Mouse (Mus musculus) CD8-positive naive resting alpha-beta T cell, adult 2 months (primary cell): ENCODE data around the gene Lpp.
A peak's percentile ranks its signal among the peaks of the same experiment; 100 is the strongest.

Experiments used
- DNase-seq, 2 experiments: peaks; one replicate each; pipeline ENCODE4 v3.0.0; 2022; ENCODE audit warnings: low read depth in 2 of 2, low spot score in 2 of 2

Lpp gene

GRCm38 (mm10) chr16:24620021-24620420 is 226.7 kb downstream of the Lpp start:
- no peak for DNase-seq

DNA sequence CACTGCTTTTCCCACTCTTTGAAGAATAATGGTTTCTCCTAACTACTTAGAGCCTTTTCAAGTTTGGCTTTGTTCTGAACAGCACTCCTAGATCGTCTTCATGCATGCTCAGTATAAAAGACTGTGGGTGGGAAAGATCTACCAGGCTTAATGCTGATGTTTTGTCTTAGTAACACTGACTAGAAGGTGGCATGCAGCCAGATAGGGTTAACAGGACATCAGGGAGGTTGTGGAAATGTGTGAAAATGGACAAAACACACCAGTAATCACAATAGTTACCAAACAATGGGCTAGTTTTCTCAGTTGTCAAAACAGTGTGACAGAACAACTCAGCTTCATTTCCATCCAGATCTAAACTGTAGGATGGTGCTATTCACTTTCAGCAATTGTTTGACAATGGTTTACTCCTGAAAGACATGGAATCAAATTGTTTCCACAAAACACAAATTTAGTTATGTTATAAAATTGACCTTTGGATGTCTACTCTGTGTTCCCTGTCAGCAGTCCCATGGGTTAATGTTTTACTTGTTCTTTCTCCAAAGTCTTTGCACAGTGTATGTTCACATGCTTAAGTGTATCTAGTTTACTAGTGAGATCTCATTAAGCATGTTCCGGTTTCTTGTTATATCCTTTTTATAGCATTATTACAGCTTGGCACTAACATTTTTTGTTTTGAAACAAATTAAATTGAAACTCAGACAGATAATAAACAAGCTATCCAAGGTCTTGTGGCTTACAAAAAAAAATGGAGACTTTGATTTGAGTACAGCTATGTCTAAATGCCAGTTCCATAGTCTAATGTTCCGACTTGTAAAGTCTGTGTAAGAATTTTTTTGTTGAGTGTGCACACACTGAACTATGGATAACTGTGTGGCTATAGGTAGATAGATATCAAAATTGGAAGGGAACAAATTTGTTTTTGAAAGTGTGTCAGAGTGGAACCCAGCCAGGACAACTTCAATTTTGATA is 229.2 kb downstream of the Lpp start:
- DNase-seq = no peak

GRCm38 (mm10) chr16:24624335-24624734 is 231.0 kb downstream of the Lpp start:
- no peak for DNase-seq

DNA sequence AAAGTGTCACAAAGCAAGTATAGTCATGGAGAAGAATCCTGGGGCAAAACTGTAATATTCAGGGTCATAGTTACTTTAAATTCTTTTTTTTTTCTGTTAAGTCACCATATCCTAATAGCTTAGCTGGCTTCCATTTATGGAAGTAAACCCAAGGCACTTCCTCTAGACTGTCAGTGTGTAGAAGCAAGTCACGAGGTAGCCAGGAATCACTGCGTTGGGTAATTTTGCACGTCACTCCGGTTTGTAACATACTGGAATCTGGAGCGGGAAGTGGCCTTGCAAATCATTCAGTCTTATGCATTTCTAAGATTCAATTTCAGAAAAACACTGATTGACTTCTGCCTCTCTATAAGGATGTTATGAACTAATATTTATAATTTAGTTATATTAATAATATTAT is 232.3 kb downstream of the Lpp start:
- DNase-seq = no peak

DNA sequence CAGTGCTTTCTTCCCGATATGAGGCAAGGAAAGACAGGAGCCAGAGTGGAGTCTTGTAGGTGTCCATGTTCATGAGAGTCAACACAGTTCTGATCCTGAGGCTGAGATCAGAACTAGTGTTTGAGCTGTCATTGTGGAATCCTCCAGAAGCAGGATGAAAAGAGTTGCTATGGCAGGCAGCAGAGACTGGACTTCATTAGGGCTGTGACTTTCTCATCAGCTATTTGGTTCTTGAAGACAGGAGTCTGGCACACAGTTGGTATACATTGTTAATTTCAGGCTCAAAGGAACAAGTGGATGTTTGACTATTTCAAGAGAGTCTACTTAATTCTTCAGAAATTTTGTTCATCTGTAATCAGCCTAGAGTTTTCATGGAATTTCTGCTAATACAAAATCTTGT is 235.5 kb downstream of the Lpp start:
- no peak for DNase-seq

DNA sequence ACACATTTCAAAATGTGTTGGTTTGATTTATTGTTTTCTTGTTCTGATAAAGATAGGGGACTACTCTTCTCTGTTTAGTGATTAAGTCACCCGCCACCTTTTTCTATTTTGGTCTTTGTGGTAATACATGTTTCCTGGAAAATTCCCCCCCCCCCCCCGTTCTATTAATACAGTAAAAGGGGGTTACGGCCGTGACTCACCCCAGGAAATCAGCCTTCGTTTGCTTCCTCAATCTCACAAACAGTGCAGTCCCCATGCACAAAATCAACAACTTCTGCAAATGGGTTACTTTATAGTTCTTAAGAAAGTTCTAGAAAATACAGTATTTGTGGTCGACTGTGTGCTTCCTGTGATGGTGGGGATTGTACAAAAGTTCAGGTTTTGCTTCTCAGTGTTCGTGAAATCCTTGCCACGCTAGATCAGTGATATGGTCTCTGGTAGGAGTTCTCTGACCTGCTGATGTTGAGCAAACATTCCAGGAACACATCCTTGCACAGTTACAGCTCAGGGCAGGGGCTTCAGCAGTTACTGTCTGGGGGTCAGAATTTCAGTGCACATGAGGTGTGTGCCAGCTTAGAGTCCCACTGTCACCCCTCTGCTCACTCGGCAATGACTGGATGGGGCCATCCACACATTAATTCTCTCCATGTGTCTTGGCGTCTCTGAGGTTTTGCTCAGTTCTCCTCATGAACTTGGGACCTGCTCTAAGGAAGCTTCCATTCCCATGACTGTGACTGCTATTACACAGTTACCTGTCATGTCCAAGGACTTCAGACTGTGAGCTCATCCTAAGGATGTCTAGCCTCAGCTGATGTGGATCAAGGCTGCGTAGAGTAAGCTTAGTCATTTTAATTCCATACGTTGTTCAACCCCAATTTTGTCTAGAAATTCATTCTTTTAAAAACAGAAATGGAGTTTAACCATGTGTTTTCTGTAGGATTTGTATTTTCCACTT is 236.2 kb downstream of the Lpp start:
- DNase-seq = peak in 1 of 2 experiments; percentile 5

DNA sequence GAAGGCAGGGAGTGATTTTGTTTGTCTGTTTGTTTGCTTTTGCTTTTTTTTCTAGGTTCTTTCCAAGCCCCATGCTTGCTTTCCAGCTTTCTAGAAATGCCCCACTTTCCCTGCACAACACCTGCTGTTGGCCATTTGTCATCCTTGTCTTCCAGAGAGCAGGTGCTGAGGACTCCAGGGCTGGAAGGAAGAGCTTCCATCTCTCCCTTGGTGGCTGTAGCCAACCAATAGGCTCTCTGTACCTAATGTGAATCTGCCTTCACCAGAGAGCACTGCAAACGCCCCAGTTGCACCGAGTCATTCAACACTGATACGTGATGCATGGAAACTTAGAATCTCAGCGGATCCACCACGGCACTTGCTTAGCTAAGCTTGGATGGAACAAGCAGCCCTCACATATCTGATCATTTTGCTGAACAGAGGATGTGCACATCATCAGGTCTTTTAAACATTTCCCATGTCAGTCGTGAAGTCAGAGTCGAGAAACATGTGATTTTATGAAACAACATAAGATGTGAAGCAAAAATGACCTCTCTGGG is 242.1 kb downstream of the Lpp start:
- DNase-seq = no peak

DNA sequence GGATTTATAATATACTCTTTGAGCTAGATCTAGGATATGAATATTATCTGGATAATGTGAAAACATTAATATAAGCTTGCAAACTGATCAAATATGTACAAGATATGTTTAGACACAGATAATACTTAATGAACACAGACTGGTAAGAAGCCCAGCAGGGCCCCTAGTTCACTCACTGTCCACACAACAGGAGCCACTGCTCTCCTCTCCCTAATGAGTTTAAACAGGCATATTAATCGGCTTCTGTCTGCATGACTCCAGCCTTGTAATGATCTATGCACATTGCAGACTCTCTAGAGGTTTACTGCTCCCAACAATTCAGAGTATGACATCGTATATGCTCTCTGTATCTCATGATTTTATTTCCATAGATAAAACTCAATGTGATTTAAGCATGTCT is 243.6 kb downstream of the Lpp start:
- no peak for DNase-seq

DNA sequence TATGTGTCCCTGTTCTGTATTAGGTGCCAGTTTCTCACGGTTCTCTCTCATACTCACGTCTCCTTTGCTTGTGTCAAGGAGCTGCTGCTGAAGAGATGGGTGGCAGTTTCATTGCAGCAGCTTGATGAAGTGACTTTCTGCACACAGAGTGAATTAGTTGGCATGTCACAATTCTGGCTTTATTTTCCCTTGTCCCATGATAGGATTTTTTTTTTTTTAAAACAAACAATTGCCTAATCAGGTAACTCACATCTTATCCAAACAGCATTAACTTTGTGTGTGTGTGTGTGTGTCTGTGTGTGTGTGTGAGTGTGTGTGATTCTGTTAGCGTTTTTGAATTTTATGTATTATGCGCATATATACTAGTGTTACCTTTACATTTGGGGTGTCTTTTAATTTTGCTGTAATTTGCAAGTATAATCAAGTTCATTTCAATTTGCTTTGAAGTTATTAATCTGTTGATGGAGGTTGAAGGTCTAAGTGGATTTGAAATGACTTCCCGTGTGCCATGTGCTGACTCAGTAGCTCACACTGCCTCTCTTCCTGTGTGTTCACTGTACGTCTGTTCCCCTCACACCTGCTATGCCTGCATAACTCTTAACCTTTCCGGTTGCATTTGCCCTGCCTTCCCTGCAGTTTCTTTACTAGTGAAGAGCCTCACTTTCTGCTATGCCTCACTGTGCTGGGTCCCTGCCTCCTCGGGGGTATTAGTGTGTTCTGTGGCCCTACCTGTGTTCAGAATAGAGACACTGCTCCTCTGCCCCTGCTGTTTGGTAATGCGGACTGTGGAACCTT is 247.9 kb downstream of the Lpp start:
- no peak for DNase-seq

- DNase-seq = no peak
Observed at GRCm38 (mm10) chr16:24643024-24643635, 249.8 kb downstream of the Lpp start.

DNA sequence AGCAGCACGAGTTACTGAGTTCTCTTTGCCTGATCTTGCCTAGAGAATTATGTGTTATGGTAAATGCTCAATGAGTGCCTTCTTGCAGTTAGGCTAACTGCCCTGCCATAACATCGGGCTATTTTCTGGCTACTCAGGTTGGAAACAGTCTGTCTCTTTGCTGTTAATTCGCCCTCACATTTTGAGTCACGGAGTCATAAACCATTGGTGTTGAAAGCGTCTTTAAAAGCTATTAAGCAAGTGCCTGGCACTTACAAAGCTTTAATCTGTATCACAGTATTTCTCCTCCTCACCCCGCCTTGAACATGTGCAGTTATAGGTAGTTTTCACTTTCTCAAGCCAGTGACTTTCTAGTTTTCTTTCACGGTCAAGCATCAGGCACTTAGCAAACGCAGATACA is 250.8 kb downstream of the Lpp start:
- no peak for DNase-seq

- no peak for DNase-seq
Observed at GRCm38 (mm10) chr16:24644760-24645406, 251.6 kb downstream of the Lpp start.

DNA sequence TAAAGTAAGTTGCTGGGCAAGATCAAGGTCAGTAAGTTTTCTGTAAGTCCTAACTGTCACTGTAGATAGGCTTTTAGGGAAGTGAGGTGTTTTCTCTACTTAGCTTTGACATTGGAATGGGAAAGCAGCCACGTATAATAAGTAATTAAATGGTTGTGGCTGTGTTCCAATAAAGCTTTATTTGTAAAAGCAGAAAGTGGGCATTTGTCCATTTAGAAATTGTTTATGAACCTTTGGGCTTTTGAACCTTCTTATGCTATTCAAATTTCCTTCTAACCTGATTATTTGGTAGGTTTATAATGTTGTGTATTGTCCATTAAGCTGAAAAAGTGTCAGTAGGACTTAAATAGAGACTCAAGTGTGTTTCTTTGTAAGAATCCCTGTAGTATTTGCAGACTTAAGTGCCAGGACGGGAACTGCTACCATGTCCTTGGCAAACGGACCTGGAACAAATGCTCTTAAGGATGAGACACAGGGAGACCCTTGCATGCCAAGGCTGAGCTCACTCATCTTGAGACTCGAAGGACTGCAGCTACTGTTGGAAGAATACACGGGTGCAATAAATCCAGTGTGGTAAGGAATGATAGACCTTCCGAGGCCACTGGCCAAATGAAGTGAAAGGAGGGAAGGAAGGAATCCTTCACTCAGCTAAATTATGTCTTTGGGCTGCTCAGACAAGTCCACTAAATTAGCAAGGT is 252.7 kb downstream of the Lpp start:
- no peak for DNase-seq

GRCm38 (mm10) chr16:24651655-24652654 is 258.6 kb downstream of the Lpp start:
- DNase-seq = no peak

DNA sequence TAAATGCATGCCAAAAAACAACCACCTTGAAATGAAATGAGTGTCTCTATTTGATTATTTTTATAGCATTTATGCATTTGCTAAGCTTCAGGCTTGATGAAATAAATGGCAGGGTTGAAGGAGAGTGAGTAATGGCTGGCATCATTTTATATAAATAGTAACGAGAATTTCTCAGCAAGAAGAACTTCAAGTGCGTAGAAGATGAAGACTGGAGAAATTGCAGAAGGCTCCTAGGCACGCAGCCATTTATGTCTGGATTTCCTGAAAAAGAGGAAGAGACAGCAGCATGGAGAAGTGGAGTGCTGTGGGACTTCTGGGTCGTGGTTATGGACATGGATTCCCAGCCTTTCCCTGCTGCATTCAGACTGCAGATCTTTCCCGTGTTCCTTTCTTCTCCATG is 259.7 kb downstream of the Lpp start:
- no peak for DNase-seq

DNA sequence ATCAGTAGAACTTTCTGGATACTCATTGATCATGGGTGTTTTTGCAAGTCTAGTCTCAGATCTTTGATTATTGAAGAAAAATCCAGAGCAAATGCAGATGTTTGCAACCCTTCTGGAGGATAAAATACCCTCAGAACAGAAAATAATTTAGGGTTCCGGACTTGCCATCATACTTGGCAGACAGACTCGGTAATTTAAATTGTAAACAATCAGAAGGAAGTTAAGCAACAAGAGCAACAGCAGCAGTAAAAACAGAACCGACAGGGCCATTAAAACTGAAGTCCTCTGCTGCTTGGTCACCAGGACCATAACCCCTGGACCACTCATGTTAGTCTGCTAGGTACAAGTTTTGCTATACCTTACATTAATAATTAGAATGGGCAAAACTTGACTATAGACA is 261.8 kb downstream of the Lpp start:
- DNase-seq = no peak

DNA sequence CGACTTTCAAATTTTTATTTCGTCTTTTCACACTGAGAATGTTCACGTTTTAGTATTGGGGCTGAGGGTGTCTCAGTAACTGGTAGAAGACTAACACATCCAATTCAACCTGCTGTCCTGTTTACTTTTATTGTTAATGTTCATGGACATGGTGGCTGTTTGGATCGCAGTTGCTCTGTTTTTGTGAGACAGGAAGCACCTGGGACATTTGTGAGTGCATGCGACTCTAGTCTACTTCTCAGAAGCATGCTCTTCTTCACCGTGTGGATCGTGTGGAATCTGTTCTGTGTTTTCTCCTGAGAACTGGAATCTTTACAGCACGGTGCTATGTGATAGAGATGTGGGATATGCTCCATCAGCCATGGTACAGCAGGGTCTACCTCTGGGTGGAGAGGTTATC is 262.7 kb downstream of the Lpp start:
- no peak for DNase-seq

GRCm38 (mm10) chr16:24656752-24657151 is 263.4 kb downstream of the Lpp start:
- DNase-seq = no peak
